Comparison of ENCODE assay signal across 26 mouse cellular contexts in genomic region chr1:191093578-191093977, GRCm38 (mm10). TPM values are rescaled to one million over a fixed set of nuclear protein-coding genes. Genes with fewer than 3 reads are reported as not detected.
DNase-seq lines count a peak whose midpoint lies in the region; ATAC-seq and TF ChIP-seq lines count a peak whose summit lies in the region.
"Had no signal": no experiment of that assay in that cellular context is flagged by ENCODE, and none has a peak within 500 bp of the region (broad histone marks: within the 10 kb centered on the region; RNA-seq: fewer than 3 reads in every experiment).

No protein-coding gene starts in this region.

- no peak for TF ChIP-seq CTCF in liver, postnatal 0 days (IDR thresholded peaks at IDR 0.05; ENCODE audit: low read depth)

- peak overlapping the region; percentile 57 for H3K27ac ChIP-seq in lung, embryonic 16.5 days (ENCODE audit: low read length)
- no peak overlapping the region for H3K27ac ChIP-seq in liver, postnatal 0 days (ENCODE audit: low read depth)
- H3K27ac ChIP-seq: forebrain, embryonic 15.5 days; kidney, embryonic 15.5 days; liver, embryonic 15.5 days had no signal

- peak; percentile 83 for ATAC-seq in frontal cortex, adult (ENCODE audit: low TSS enrichment)
- no peak for ATAC-seq in lung, embryonic 16.5 days (ENCODE audit: low read depth)
- no peak for ATAC-seq in liver, postnatal 0 days
- ATAC-seq in erythroblast, adult 5-6 weeks (replicated peaks; ENCODE audit: low FRiP score, poor library complexity, severe bottlenecking): no peak
- ATAC-seq: CD4-positive, CD25-positive, alpha-beta regulatory T cell, adult 4 months; forebrain, embryonic 15.5 days had no signal

- no peaks in the 10 kb centered on the region for H3K36me3 ChIP-seq in lung, embryonic 16.5 days (ENCODE audit: control insufficient read depth, insufficient read depth, low read length)
- H3K36me3 ChIP-seq in liver, postnatal 0 days (replicated peaks; ENCODE audit: insufficient read depth, low read length): no peaks in the 10 kb centered on the region
- H3K36me3 ChIP-seq: forebrain, embryonic 15.5 days; kidney, embryonic 15.5 days; liver, embryonic 15.5 days had no signal

- no peak overlapping the region for H3K4me3 ChIP-seq in lung, embryonic 16.5 days (ENCODE audit: low read length)
- no peak overlapping the region for H3K4me3 ChIP-seq in liver, postnatal 0 days (ENCODE audit: low read depth, low read length)
- H3K4me3 ChIP-seq: forebrain, embryonic 15.5 days; kidney, embryonic 15.5 days; liver, embryonic 15.5 days had no signal

- H3K9me3 ChIP-seq in lung, embryonic 16.5 days (ENCODE audit: control insufficient read depth, low read length): no peaks in the 10 kb centered on the region
- no peaks in the 10 kb centered on the region for H3K9me3 ChIP-seq in liver, postnatal 0 days (ENCODE audit: low read length)
- H3K9me3 ChIP-seq: forebrain, embryonic 15.5 days; G1E; kidney, embryonic 15.5 days; liver, embryonic 15.5 days had no signal

- H3K4me2 ChIP-seq in lung, embryonic 16.5 days (ENCODE audit: low read depth, low read length): no peak overlapping the region
- H3K4me2 ChIP-seq in liver, postnatal 0 days (ENCODE audit: low read depth, low read length): no peak overlapping the region
- H3K4me2 ChIP-seq: forebrain, embryonic 15.5 days; kidney, embryonic 15.5 days; liver, embryonic 15.5 days had no signal

- no peak for TF ChIP-seq EP300 in liver, postnatal 0 days (IDR thresholded peaks at IDR 0.05; ENCODE audit: low read depth)

- H3K27me3 ChIP-seq in lung, embryonic 16.5 days (ENCODE audit: control insufficient read depth, insufficient read depth, low read depth, low read length): no peaks in the 10 kb centered on the region; the same call in 1 of the 2 replicates
- H3K27me3 ChIP-seq in liver, postnatal 0 days (ENCODE audit: insufficient read depth, low read length): peaks cover 17% of the 10 kb centered on the region
- H3K27me3 ChIP-seq: kidney, embryonic 15.5 days had no signal

- DNase-seq in frontal cortex, postnatal 10 days (ENCODE audit: low spot score in 2 of 2): no peak
- no peak for DNase-seq in lung, postnatal 4 days
- DNase-seq in left cerebral cortex, adult 9 months (ENCODE audit: low spot score in 2 of 2): peak; percentile 54 to 81
- peak; percentile 83 for DNase-seq in telencephalon, adult 2 months (ENCODE audit: low read depth, low spot score)
- no peak for DNase-seq in liver, postnatal 0 days
- DNase-seq: cerebellum, postnatal 10 days; gastrocnemius, postnatal 10 days; lung, postnatal 14 days had no signal

- H3K9ac ChIP-seq in lung, embryonic 16.5 days (ENCODE audit: low read length): no peak overlapping the region
- H3K9ac ChIP-seq in liver, postnatal 0 days (replicated peaks): no peak overlapping the region
- H3K9ac ChIP-seq: forebrain, embryonic 15.5 days; kidney, embryonic 15.5 days; liver, embryonic 15.5 days had no signal

- WGBS in lung, embryonic 16.5 days: 42% methylated on average over 5 of the region's 5 CpGs
- 69% methylated on average over 5 of the region's 5 CpGs for WGBS in liver, postnatal 0 days (ENCODE audit: insufficient replicate concordance)

- peaks cover 20% of the 10 kb centered on the region for H3K4me1 ChIP-seq in lung, embryonic 16.5 days (replicated peaks; ENCODE audit: control insufficient read depth, insufficient read depth, low read length)
- peaks cover 3% of the 10 kb centered on the region for H3K4me1 ChIP-seq in liver, postnatal 0 days (ENCODE audit: insufficient read depth)

RNA-seq across cellular contexts. Expression of gene Batf3, which starts 4.1 kb away (rescaled TPM):
- polyA plus RNA-seq in lung, embryonic 16.5 days (2015; fragmentation: Nextera tagmentation; extraction: Ambion mirVana): 5.2 and 6.4 TPM in 2 replicates
- 1.6 and 2.2 TPM in 2 replicates for polyA plus RNA-seq in liver, postnatal 0 days (2015; fragmentation: Nextera tagmentation; extraction: Ambion mirVana)
- total RNA-seq in erythroblast, adult 5-6 weeks (2015; ENCODE audit: low replicate concordance): 2.1 TPM in 1 of 2 replicates, not detected in the other
- 0.70 TPM in 1 of 2 replicates, not detected in the other for total RNA-seq in erythroblast, adult 5-6 weeks (2017; ENCODE audit: low replicate concordance)
- total RNA-seq: megakaryocyte-erythroid progenitor cell, adult 5-6 weeks had no signal
- polyA plus RNA-seq: CD4-positive, CD25-positive, alpha-beta regulatory T cell, adult 4 months had no signal

RNA-seq across cellular contexts. Expression of gene Nsl1, which starts 30.8 kb away (rescaled TPM):
- polyA plus RNA-seq in lung, embryonic 16.5 days (2015; fragmentation: Nextera tagmentation; extraction: Ambion mirVana): 23.9 and 24.0 TPM in 2 replicates
- 5.2 and 5.7 TPM in 2 replicates for polyA plus RNA-seq in liver, postnatal 0 days (2015; fragmentation: Nextera tagmentation; extraction: Ambion mirVana)
- 2.1 and 6.7 TPM in 2 replicates for total RNA-seq in erythroblast, adult 5-6 weeks (2015; ENCODE audit: low replicate concordance)
- total RNA-seq in erythroblast, adult 5-6 weeks (2017; ENCODE audit: low replicate concordance): 3.8 and 7.5 TPM in 2 replicates

RNA-seq across cellular contexts. Expression of gene Tatdn3, which starts 30.8 kb away (rescaled TPM):
- polyA plus RNA-seq in lung, embryonic 16.5 days (2015; fragmentation: Nextera tagmentation; extraction: Ambion mirVana): 15.6 and 17.1 TPM in 2 replicates
- polyA plus RNA-seq in liver, postnatal 0 days (2015; fragmentation: Nextera tagmentation; extraction: Ambion mirVana): 6.0 and 6.5 TPM in 2 replicates
- total RNA-seq in erythroblast, adult 5-6 weeks (2015; ENCODE audit: low replicate concordance): 5.6 and 8.5 TPM in 2 replicates
- 1.3 TPM in 1 of 2 replicates, not detected in the other for total RNA-seq in erythroblast, adult 5-6 weeks (2017; ENCODE audit: low replicate concordance)

RNA-seq across cellular contexts. Expression of gene Spata45, which starts 57.1 kb away (rescaled TPM):
- polyA plus RNA-seq in lung, embryonic 16.5 days (2015; fragmentation: Nextera tagmentation; extraction: Ambion mirVana): not detected in 2 replicates
- polyA plus RNA-seq in liver, postnatal 0 days (2015; fragmentation: Nextera tagmentation; extraction: Ambion mirVana): 0.49 TPM in 1 of 2 replicates, not detected in the other
- not detected in 2 replicates for total RNA-seq in erythroblast, adult 5-6 weeks (2015; ENCODE audit: low replicate concordance)
- not detected in 2 replicates for total RNA-seq in erythroblast, adult 5-6 weeks (2017; ENCODE audit: low replicate concordance)
- total RNA-seq: adrenal gland, adult 18-20 months; G1E; gastrocnemius, postnatal 10 days; heart, adult 8-10 months; megakaryocyte-erythroid progenitor cell, adult 5-6 weeks; midbrain, postnatal 0 days had no signal
- polyA plus RNA-seq: CD4-positive, CD25-positive, alpha-beta regulatory T cell, adult 4 months; forebrain, embryonic 15.5 days; G1E; heart, postnatal 0 days; hindbrain, embryonic 11.5 days; kidney, embryonic 15.5 days; large intestine, adult 2 months; limb, embryonic 14.5 days; liver, embryonic 15.5 days; midbrain, postnatal 0 days; neural tube, embryonic 11.5 days; stomach, embryonic 14.5 days had no signal

Comparison
In these comparisons a context has a peak if more than half of its experiments do, and no peak if none do; other contexts are left out.
1. DNase-seq: peak in left cerebral cortex, adult 9 months (2 of 2) and telencephalon, adult 2 months (single experiment); none in frontal cortex, postnatal 10 days (0 of 2), lung, postnatal 4 days (0 of 2) and liver, postnatal 0 days (single experiment).